Mouse (Mus musculus) CD4-positive, CD25-positive, alpha-beta regulatory T cell, adult 9 weeks (primary cell): Measurements from ENCODE around the gene Gm14548. TPM values are rescaled to one million over a fixed set of nuclear protein-coding genes. Genes with fewer than 3 reads are reported as not detected.

ENCODE experiments used
- polyA plus RNA-seq: library from polyadenylated mRNA; unstranded; fragments of 100-300 nt; shearing (Covaris generic); gene quantifications from one replicate; pipeline ENCODE4 v1.2.1, GENCODE M21; 2017

Gene Gm14548
- polyA plus RNA-seq = 0.69 TPM

DNA sequence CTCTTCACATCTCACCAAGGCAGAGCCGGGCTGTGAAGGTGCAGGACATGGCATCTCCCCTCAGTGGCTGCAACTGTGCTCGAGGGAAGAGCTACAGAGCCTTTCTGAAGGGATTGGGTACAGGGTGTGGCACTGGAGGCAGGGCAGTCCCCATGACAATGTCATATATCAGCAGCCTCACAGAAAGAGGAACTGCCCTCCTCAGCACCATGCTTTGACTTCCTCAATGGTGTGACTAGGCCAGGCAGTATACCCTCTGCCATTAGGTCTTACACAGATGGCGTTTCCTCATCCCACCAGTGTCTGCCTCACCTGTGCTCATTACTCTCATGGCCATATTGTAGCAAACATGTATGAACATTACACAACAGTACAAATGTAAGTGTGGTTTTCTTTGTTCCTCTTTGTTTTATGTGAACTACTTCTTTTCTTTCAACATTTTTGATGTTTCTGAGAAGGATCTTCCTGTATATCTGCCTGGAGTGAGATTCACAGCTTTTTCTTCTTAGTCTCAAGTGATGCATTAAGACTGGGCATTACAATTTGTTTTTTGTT lies at the start of gene Gm14548:
Gene Gm14548, minus strand, starts transcription at position 85 of the 555 bp plus-strand sequence.

DNA sequence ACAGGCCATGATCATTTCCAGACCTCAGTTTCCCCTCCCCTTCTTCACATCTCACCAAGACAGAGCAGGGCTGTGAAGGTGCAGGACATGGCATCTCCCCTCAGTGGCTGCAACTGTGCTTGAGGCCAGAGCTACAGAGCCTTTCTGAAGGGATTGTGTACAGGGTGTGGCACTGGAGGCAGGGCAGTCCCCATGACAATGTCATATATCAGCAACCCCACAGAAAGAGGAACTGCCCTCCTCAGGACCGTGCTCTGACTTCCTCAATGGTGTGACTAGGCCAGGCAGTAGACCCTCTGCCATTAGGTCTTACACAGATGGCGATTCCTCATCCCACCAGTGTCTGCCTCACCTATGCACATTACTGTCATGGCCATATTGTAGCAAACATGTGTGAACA lies 17.5 kb upstream of the Gm14548 start, which contains the start of gene Lilra6:
Gene Lilra6, minus strand, starts transcription at position 117 of the 400 bp plus-strand sequence.

DNA sequence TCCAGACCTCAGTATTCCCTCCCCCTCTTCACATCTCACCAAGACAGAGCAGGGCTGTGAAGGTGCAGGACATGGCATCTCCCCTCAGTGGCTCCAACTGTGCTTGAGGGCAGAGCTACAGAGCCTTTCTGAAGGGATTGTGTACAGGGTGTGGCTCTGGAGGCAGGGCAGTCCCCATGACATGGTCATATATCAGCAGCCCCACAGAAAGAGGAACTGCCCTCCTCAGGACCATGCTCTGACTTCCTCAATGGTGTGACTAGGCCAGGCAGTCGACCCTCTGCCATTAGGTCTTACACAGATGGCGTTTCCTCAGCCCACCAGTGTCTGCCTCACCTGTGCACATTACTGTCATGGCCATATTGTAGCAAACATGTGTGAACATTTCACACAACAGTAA lies 53.0 kb downstream of the Gm14548 start, which contains the start of gene Pira2:
Gene Pira2, minus strand, starts transcription at position 101 of the 400 bp plus-strand sequence.

Other genes with a start within 250 kb of the Gm14548 start
- gene Leng1, start 232.3 kb downstream of the Gm14548 start, polyA plus RNA-seq = 33.1 TPM
- 6.5 TPM for gene Tmc4, start 220.6 kb downstream of the Gm14548 start, polyA plus RNA-seq
- 11.5 TPM for gene Tsen34, start 205.3 kb downstream of the Gm14548 start, polyA plus RNA-seq
- 53.0 TPM for gene Mboat7, start 204.6 kb downstream of the Gm14548 start, polyA plus RNA-seq
- 2,488 TPM for gene Rps9, start 194.1 kb downstream of the Gm14548 start, polyA plus RNA-seq
- gene Pirb, start 177.7 kb downstream of the Gm14548 start, polyA plus RNA-seq = 0.93 TPM
- gene Gm15448, start 72.4 kb downstream of the Gm14548 start, polyA plus RNA-seq = not detected
- gene Pira2, start 53.1 kb downstream of the Gm14548 start, polyA plus RNA-seq = 0.32 TPM
- not detected for gene Lilra6, start 17.4 kb upstream of the Gm14548 start, polyA plus RNA-seq
- 5.5 TPM for gene Lair1, start 165.1 kb upstream of the Gm14548 start, polyA plus RNA-seq
- gene Ttyh1, start 221.3 kb upstream of the Gm14548 start, polyA plus RNA-seq = 0.56 TPM
- 121 TPM for gene Leng8, start 238.9 kb upstream of the Gm14548 start, polyA plus RNA-seq